Mouse (Mus musculus) testis, adult 2 months (tissue): ENCODE data around the gene Inafm2.

ENCODE experiments used
- CTCF ChIP-seq: fragments of 200-500 bp; IDR thresholded peaks from 2 replicates; pipeline ENCODE4 v1.5.1; 2012; ENCODE audit warnings: low read depth, mild to moderate bottlenecking, inconsistent platforms, low read length, moderate library complexity; ENCODE audit not compliant: control insufficient read depth, insufficient read depth, insufficient replicate concordance
- POLR2A ChIP-seq: fragments of 200-500 bp; IDR thresholded peaks from 2 replicates; pipeline ENCODE4 v1.6.1; 2012; ENCODE audit warnings: low read depth, mild to moderate bottlenecking, inconsistent platforms, low read length, moderate library complexity; ENCODE audit not compliant: control insufficient read depth

DNA sequence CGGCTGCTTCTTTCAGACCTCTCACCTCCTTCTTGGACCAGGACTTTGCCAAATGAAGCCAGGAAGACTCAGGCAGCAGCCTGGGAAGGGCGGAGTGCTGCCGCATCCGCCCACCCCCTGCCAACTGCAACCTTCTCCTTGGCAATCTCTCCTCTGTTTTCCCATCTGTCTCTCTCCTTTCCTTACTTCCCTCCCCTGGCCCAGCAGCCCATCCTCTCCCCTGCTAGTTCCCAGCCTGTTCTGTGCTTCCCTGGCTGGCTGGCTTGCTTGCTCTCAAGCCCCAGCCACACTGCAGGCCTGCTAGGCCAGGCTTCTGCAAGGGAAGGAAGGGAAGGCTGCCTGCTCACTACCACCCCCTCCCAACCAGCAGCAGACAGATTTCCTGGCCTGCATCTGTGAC, 30.3 kb downstream of the Inafm2 start:
- TF ChIP-seq POLR2A (no peak), CTCF (no peak)
